Mouse (Mus musculus) brain, embryonic 14.5 days (tissue): ENCODE results near the gene Tmem82.

Source experiments
- CTCF ChIP-seq: fragments of 200-500 bp; IDR thresholded peaks from 2 replicates; pipeline ENCODE4 v1.5.1; 2012; ENCODE audit warnings: inconsistent platforms, mild to moderate bottlenecking, moderate library complexity, borderline replicate concordance; ENCODE audit not compliant: insufficient read depth, insufficient read length; ENCODE audit errors: extremely low read depth
- POLR2A ChIP-seq: fragments of 200-500 bp; IDR thresholded peaks from 2 replicates; pipeline ENCODE4 v1.6.1; 2012; ENCODE audit warnings: mild to moderate bottlenecking, inconsistent platforms, borderline replicate concordance; ENCODE audit not compliant: poor library complexity, insufficient read depth, insufficient read length, severe bottlenecking; ENCODE audit errors: extremely low read depth

DNA sequence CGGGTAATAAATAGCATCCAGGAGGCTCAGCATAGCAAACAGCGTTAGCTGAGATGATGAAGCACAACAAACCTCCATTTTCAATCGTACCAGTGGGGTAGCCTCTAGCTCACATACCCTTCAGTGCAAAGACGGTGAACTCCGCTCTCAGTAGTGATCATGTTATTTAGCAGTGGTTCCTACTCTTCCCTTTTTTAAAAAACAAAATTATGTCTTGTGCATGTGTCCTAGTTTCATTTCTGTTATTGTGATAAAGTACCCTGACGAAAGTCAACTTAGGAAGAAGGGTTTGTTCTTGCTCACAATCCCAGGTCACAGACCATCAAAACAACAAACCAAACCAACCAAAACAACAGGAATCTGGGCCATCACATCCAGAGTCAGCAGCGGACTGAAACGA lies 27.6 kb upstream of the Tmem82 start:
- no peak for TF ChIP-seq CTCF
- TF ChIP-seq POLR2A: no peak
